Mouse (Mus musculus) heart, postnatal 14 days (tissue): ENCODE results near the gene Myadml2. TPM values are rescaled to one million over a fixed set of nuclear protein-coding genes. Genes with fewer than 3 reads are reported as not detected.

Source experiments
- microRNA-seq, 2 experiments: library from miRNA; unstranded; fragments of <30 nt; microRNA quantifications; one replicate each; pipeline ENCODE4 v1.2.0; 2021 to 2022
- total RNA-seq, 2 experiments: library from RNA; stranded (reverse); gene quantifications; 2 replicates each; pipeline ENCODE4 v1.2.3; 2021

The Myadml2 gene
- total RNA-seq, 2 experiments from 2014 or later, result 51.4 to 58.5 TPM

Small RNA genes within 50 kb of the gene (microRNA-seq; reads per million reads assigned to microRNA genes)
- gene Mir6936, result 0 to 3.6 reads per million in 2 experiments

Other genes starting within 250 kb of the Myadml2 start
- 10 to 100 TPM; 54.4 to 62.7 TPM for gene Nploc4, start 210.4 kb downstream of the Myadml2 start, total RNA-seq
- gene Tspan10, start 205.5 kb downstream of the Myadml2 start, total RNA-seq, result 1 to 10 TPM in 1 of 2 experiments, under 1 TPM in 1; 0.98 to 2.5 TPM
- under 1 TPM; 0.53 to 0.56 TPM for gene Pde6g, start 194.7 kb downstream of the Myadml2 start, total RNA-seq
- 10 to 100 TPM; 41.6 to 45.6 TPM for gene Oxld1, start 190.1 kb downstream of the Myadml2 start, total RNA-seq
- gene Ccdc137, start 190.0 kb downstream of the Myadml2 start, total RNA-seq, result 1 to 10 TPM; 5.9 to 9.4 TPM
- gene Arl16, start 180.6 kb downstream of the Myadml2 start, total RNA-seq, result 10 to 100 TPM; 10.3 to 12.0 TPM
- gene Mrpl12, start 163.5 kb downstream of the Myadml2 start, total RNA-seq, result 100 to 1,000 TPM; 222 to 244 TPM
- gene Slc25a10, start 156.3 kb downstream of the Myadml2 start, total RNA-seq, result 10 to 100 TPM; 14.1 to 15.9 TPM
- 1 to 10 TPM; 1.7 to 2.4 TPM for gene Gcgr, start 117.5 kb downstream of the Myadml2 start, total RNA-seq
- 10 to 100 TPM; 53.5 to 58.1 TPM for gene Mcrip1, start 98.4 kb downstream of the Myadml2 start, total RNA-seq
- under 1 TPM in 1 of 2 experiments, not detected in 1; 0.39 TPM for gene Ppp1r27, start 97.0 kb downstream of the Myadml2 start, total RNA-seq
- gene P4hb, start 74.9 kb downstream of the Myadml2 start, total RNA-seq, result 100 to 1,000 TPM; 238 to 247 TPM
- gene Arhgdia, start 66.5 kb downstream of the Myadml2 start, total RNA-seq, result 100 to 1,000 TPM; 164 to 180 TPM
- gene Alyref, start 49.8 kb downstream of the Myadml2 start, total RNA-seq, result 10 to 100 TPM; 57.8 to 59.9 TPM
- gene Anapc11, start 49.7 kb downstream of the Myadml2 start, total RNA-seq, result 10 to 100 TPM; 86.2 to 87.5 TPM
- gene Npb, start 39.7 kb downstream of the Myadml2 start, total RNA-seq, result not detected
- 10 to 100 TPM; 47.7 to 49.4 TPM for gene Pcyt2, start 30.2 kb downstream of the Myadml2 start, total RNA-seq
- 10 to 100 TPM; 10.8 to 12.3 TPM for gene Sirt7, start 22.9 kb downstream of the Myadml2 start, total RNA-seq
- 10 to 100 TPM; 33.7 to 41.0 TPM for gene Mafg, start 14.6 kb downstream of the Myadml2 start, total RNA-seq
- gene Pycr1, start 4.4 kb downstream of the Myadml2 start, total RNA-seq, result 1 to 10 TPM; 1.9 to 2.1 TPM
- gene Notum, start 13.0 kb upstream of the Myadml2 start, total RNA-seq, result under 1 TPM in 1 of 2 experiments, not detected in 1; 0.27 TPM
- 10 to 100 TPM; 35.0 to 37.9 TPM for gene Aspscr1, start 24.8 kb upstream of the Myadml2 start, total RNA-seq
- 10 to 100 TPM; 35.4 to 36.4 TPM for gene Cenpx, start 65.6 kb upstream of the Myadml2 start, total RNA-seq
- gene Lrrc45, start 65.8 kb upstream of the Myadml2 start, total RNA-seq, result 10 to 100 TPM in 1 of 2 experiments, 1 to 10 TPM in 1; 9.2 to 10.9 TPM
- 1 to 10 TPM; 1.3 to 1.6 TPM for gene Rac3, start 73.3 kb upstream of the Myadml2 start, total RNA-seq
- gene Dcxr, start 79.1 kb upstream of the Myadml2 start, total RNA-seq, result 1 to 10 TPM; 3.1 to 5.8 TPM
- 10 to 100 TPM; 18.6 to 53.1 TPM for gene Cbr2, start 84.0 kb upstream of the Myadml2 start, total RNA-seq
- gene Hmga1b, start 114.6 kb upstream of the Myadml2 start, total RNA-seq, result 10 to 100 TPM; 23.8 to 68.1 TPM
- gene Rfng, start 136.0 kb upstream of the Myadml2 start, total RNA-seq, result 10 to 100 TPM; 11.8 to 12.0 TPM
- 10 to 100 TPM; 56.9 to 57.5 TPM for gene Gps1, start 136.1 kb upstream of the Myadml2 start, total RNA-seq
- gene Dus1l, start 148.2 kb upstream of the Myadml2 start, total RNA-seq, result 10 to 100 TPM; 31.2 to 34.1 TPM
- gene Fasn, start 176.4 kb upstream of the Myadml2 start, total RNA-seq, result 10 to 100 TPM; 23.0 to 23.2 TPM